Mouse (Mus musculus): ENCODE results near the gene Gid8. TPM values are rescaled to one million over a fixed set of nuclear protein-coding genes. Genes with fewer than 3 reads are reported as not detected.

The Gid8 gene
- polyA plus RNA-seq, 1 experiment, result 53.5 TPM

DNA sequence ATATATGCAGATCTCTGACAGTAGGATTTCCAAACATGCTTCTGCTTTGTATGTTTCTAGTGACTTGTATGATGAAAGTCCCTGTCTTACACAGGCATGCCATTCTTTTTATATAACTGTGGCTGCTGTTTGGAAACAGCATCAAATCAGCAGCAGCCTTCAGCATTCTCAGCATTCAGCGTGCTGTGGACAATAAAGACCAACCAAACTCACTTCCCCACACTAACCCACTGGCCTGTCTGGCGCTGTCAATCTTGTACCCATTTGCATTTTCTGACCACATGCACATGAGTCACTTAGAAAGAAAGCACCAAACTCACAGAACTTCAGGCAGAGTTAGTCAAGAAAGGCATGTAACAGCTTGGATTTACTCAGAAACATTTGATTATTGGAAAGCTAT is 14.7 kb upstream of the Gid8 start:
- TF ChIP-seq POLR2A (IDR thresholded peaks at IDR 0.05; ENCODE audit: borderline replicate concordance, low read depth, low read length) (no peak), CTCF (IDR thresholded peaks at IDR 0.05; ENCODE audit: low read depth, low read length) (no peak)
- Histone ChIP-seq H3K27ac (ENCODE audit: insufficient read depth, low read depth, low read length) (peak overlapping the region; percentile 82), H3K4me1 (ENCODE audit: control insufficient read depth, insufficient read depth, low read length) (peaks cover 64% of the 10 kb centered on the region), H3K4me3 (ENCODE audit: insufficient read depth, low read length) (no peak overlapping the region)

DNA sequence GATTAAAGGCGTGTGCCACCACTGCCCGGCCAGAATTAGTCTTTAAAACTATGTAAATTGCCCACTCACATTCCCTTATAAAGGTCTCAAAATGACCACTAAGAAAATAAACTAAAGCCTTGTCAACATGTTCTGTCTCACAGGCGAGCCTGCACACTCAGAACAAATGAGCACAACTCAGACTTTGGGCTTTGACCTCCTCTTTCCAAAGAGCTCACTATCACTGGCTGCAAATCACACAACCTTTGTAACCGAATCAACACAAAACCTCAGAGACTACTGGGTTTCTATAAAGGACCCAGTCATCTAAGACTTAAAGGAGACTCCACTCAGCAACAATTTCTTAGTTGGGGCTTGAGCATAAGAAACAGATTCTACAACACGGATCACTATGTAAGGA is 9.5 kb upstream of the Gid8 start:
- Histone ChIP-seq H3K4me3 (ENCODE audit: insufficient read depth, low read length) (peak overlapping the region; percentile 88), H3K4me1 (ENCODE audit: control insufficient read depth, insufficient read depth, low read length) (peaks cover 64% of the 10 kb centered on the region), H3K27ac (ENCODE audit: insufficient read depth, low read depth, low read length) (no peak overlapping the region)
- no peak for TF ChIP-seq POLR2A (IDR thresholded peaks at IDR 0.05; ENCODE audit: borderline replicate concordance, low read depth, low read length)
- TF ChIP-seq CTCF (IDR thresholded peaks at IDR 0.05; ENCODE audit: low read depth, low read length), result no peak

DNA sequence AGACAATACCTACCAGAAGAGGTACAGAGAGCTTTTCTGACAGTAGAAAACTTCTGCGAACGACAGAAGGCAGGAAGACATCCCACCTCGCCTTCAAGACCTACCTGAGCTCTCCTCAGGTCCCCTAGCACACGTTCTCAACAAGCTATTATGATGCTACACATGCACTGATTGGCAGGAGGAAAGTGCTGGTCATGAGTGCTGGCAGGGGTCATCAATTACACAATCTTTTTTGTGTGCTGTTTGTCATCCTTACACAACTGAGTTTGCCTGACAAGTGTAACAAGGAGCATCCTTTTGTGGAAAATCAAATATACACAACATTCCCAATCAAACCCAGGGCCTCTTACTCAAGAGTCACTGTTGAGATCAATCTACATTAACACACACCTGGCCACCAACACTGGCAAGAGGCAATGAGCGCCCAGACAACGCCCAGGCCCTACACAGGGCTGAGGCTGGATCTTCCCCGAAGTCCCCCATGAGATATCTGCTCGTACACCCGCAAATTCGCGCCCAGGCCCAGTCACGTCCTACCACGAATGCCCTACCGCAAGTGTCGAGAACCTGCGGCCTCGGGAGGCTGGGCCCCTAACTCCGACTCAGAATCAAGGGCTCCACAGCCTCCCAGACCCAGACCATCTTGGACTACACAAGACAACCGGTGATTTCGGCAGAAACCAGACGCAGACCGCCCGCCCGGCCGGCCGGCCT is 8.7 kb upstream of the Gid8 start:
- Histone ChIP-seq H3K4me1 (ENCODE audit: control insufficient read depth, insufficient read depth, low read length) (peaks cover 62% of the 10 kb centered on the region), H3K4me3 (ENCODE audit: insufficient read depth, low read length) (peak overlapping the region; percentile 88), H3K27ac (ENCODE audit: insufficient read depth, low read depth, low read length) (peak overlapping the region; percentile 90)
- TF ChIP-seq POLR2A (IDR thresholded peaks at IDR 0.05; ENCODE audit: borderline replicate concordance, low read depth, low read length) (no peak), CTCF (IDR thresholded peaks at IDR 0.05; ENCODE audit: low read depth, low read length) (no peak)

DNA sequence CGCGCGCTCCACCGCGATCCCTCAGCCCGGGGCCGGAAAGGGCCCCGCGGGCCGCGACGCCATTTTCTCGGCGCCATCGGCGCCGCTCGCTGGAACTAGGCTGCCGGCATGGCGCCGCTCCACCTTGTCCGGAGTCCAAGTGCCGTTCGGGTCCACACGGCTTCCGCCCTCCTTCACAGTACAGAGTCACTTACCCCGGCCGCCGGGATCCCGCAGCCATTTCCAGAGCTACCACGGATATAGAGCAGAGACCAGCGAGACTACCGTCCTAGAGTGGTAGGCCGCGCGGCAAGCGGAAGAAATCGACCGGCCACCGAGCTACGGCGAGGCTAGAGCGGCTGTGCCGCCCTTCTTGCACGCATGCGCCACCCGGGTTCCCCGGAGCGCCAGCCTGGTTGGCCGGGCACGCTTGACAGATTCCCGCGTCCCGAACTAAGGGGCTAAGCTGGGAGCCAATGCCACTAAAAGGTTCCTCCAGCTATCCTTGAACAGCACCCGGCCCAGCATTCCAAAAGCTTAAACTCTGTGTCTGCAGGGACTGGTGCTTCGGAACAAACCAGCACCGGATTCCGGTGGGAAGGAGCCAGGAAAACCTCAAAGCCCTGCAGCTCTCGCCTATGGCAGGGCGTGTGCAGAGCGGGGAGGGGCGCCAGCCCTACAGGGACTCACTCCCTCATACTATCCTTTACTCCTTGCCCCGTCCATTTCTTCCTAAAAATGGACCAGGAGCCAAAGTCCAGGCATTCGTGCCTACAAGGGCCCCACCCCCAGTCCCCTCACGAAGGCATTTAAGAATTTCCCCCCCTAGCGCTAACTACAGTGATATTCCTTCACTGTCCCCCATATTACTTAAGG is 7.9 kb upstream of the Gid8 start:
- peaks cover 58% of the 10 kb centered on the region for H3K4me1 ChIP-seq (ENCODE audit: control insufficient read depth, insufficient read depth, low read length)
- no peak for TF ChIP-seq POLR2A (IDR thresholded peaks at IDR 0.05; ENCODE audit: borderline replicate concordance, low read depth, low read length)
- no peak for TF ChIP-seq CTCF (IDR thresholded peaks at IDR 0.05; ENCODE audit: low read depth, low read length)
- peak overlapping the region; percentile 88 for H3K4me3 ChIP-seq (ENCODE audit: insufficient read depth, low read length)

DNA sequence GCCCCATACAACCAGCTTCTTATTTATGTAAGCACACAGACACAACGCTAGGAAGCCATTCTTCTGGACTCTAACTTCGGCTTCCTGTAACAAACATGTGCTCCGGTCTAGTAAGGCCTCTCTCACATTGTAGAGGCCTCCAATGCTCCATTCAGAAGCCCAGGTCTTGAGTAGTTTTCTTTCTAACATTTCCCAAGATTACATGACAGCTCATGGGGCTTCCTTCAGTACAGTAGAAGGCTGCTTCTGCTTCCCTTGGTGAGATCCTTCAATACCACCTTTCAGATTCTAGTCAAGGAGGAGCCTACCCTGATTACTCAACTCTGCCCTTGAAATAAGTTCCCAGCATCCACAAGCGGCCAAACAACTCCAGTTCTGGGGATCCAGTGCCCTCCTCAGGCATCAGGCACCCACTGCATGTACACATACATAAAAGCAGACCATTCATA is 7.2 kb upstream of the Gid8 start:
- Histone ChIP-seq H3K4me3 (ENCODE audit: insufficient read depth, low read length) (peak overlapping the region; percentile 88), H3K4me1 (ENCODE audit: control insufficient read depth, insufficient read depth, low read length) (peaks cover 51% of the 10 kb centered on the region), H3K27ac (ENCODE audit: insufficient read depth, low read depth, low read length) (peak overlapping the region; percentile 90)
- TF ChIP-seq CTCF (IDR thresholded peaks at IDR 0.05; ENCODE audit: low read depth, low read length), result no peak
- no peak for TF ChIP-seq POLR2A (IDR thresholded peaks at IDR 0.05; ENCODE audit: borderline replicate concordance, low read depth, low read length)

More for the DNA sequence above, 7.9 kb upstream of the Gid8 start:
- peak overlapping the region; percentile 90 for H3K27ac ChIP-seq (ENCODE audit: insufficient read depth, low read depth, low read length)

DNA sequence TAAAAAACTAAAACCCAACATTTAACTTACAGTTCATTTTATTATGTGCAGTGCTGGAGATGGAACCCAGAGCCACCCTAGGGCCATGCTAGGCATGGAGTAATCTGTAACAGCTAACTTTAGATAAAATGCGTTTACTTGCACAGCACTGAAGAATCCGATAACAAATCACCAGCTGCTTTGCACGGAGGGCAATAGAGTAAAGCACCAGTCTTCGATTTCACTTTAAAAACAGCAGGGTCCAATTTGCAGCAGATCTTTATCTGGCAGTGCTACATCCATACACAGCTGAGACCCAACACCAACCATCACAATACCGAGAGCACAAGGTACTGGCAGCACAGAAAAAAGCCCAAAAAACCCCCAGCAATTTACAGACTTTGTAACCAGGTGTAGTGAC is 6.7 kb upstream of the Gid8 start:
- no peak for TF ChIP-seq POLR2A (IDR thresholded peaks at IDR 0.05; ENCODE audit: borderline replicate concordance, low read depth, low read length)
- Histone ChIP-seq H3K27ac (ENCODE audit: insufficient read depth, low read depth, low read length) (no peak overlapping the region), H3K4me1 (ENCODE audit: control insufficient read depth, insufficient read depth, low read length) (peaks cover 49% of the 10 kb centered on the region), H3K4me3 (ENCODE audit: insufficient read depth, low read length) (no peak overlapping the region)

DNA sequence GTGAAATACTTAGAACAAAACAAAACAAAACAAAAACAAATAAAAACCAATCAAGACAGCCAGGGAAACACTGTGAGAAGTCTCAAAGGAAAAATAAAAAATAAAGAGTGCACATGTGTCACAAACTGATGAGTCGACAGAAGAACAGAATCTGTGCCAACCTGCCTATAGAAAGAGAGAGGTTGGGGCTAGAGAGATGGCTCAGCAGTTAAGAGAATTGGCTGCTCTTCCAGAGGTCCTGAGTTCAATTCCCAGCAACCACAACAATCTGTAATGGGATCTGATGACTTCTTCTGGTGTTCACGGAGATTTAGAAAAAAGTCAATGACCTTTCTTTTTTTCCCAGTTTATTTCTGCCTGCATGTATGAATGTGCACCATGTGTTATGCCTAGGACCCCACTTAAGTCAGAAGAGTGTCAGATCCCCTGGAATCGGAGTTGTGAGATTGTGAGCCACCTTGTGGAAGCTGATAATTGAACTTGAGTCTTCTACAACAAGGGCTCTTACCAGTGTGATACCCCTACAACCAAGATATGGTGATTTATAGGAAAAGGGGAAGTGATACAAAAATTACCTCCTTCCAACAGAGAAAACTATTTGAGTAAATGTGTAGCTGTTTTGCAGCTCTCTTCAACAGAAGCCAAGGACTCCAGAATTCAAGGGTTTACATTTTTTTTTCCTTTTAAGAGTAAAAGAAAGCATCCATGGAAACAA is 6.1 kb upstream of the Gid8 start:
- H3K27ac ChIP-seq (ENCODE audit: insufficient read depth, low read depth, low read length), result 0 out of 2 replicates have a peak overlapping the region, but pooled peaks have one; percentile 11
- peaks cover 49% of the 10 kb centered on the region for H3K4me1 ChIP-seq (ENCODE audit: control insufficient read depth, insufficient read depth, low read length)
- no peak for TF ChIP-seq POLR2A (IDR thresholded peaks at IDR 0.05; ENCODE audit: borderline replicate concordance, low read depth, low read length)
- H3K4me3 ChIP-seq (ENCODE audit: insufficient read depth, low read length), result no peak overlapping the region

DNA sequence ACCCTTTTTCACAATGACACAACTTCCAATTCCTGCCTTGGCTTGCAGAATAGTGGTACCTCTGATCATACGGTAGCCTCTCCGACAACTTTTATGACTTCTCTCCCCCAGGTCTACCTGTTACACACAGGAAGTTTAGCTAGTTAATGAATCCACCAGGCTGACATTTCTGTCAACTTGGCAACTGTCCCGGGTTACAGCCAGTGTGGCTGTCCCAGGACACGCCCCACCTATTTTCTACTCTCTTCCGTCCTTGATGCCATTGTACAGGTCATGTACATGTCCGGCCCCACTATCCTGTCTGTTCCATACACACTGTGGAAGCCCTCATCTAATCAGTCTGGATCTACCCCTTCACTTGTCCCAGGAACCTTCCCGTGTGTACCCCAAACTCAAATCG is 5.3 kb upstream of the Gid8 start:
- peak overlapping the region; percentile 43 for H3K27ac ChIP-seq (ENCODE audit: insufficient read depth, low read depth, low read length)
- no peak for TF ChIP-seq POLR2A (IDR thresholded peaks at IDR 0.05; ENCODE audit: borderline replicate concordance, low read depth, low read length)
- TF ChIP-seq CTCF (IDR thresholded peaks at IDR 0.05; ENCODE audit: low read depth, low read length), result no peak
- H3K4me3 ChIP-seq (ENCODE audit: insufficient read depth, low read length), result peak overlapping the region; percentile 7; the same call in 1 of the 2 replicates
- peaks cover 44% of the 10 kb centered on the region for H3K4me1 ChIP-seq (ENCODE audit: control insufficient read depth, insufficient read depth, low read length)

DNA sequence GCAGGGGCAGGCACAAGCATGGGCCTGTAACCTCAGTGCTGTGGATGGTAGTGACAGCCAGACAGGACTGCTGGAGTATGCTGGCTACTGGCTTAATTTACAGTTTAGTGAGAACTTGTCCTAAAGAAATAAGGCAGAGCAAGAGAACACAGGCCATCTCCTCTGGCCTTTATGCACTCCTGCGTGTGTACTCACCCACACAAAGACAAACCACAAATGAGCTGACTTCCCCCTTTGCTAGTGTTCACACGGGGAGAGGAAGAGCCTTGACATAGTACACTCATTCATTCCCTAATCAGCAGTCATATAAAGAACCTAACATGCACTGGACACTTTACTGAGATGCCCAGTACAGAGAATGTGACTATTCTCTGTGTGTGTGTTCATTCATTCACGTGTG is 4.9 kb upstream of the Gid8 start:
- H3K4me3 ChIP-seq (ENCODE audit: insufficient read depth, low read length), result peak overlapping the region; percentile 7; the same call in 1 of the 2 replicates
- no peak for TF ChIP-seq CTCF (IDR thresholded peaks at IDR 0.05; ENCODE audit: low read depth, low read length)
- TF ChIP-seq POLR2A (IDR thresholded peaks at IDR 0.05; ENCODE audit: borderline replicate concordance, low read depth, low read length), result no peak
- peak overlapping the region; percentile 43 for H3K27ac ChIP-seq (ENCODE audit: insufficient read depth, low read depth, low read length)
- H3K4me1 ChIP-seq (ENCODE audit: control insufficient read depth, insufficient read depth, low read length), result peaks cover 40% of the 10 kb centered on the region
